27 mouse cellular contexts compared by ENCODE assay signal in genomic region chr14:34516960-34517577, GRCm38 (mm10). TPM values are rescaled to one million over a fixed set of nuclear protein-coding genes. Genes with fewer than 3 reads are reported as not detected.
"Had no signal": no experiment of that assay in that cellular context is flagged by ENCODE, and none has a peak within 500 bp of the region (broad histone marks: within the 10 kb centered on the region; RNA-seq: fewer than 3 reads in every experiment).

No protein-coding gene starts in this region.

- H3K4me2 ChIP-seq: liver, embryonic 15.5 days; lung, embryonic 15.5 days; midbrain, embryonic 12.5 days; neural tube, embryonic 13.5 days; neural tube, embryonic 15.5 days; stomach, embryonic 15.5 days had no signal

- DNase-seq: liver, postnatal 0 days; lung, adult 2 months; lung, postnatal 14 days; lung, postnatal 4 days; midbrain, embryonic 14.5 days; retina, postnatal 1 day; right cerebral cortex, adult 18-20 months; right cerebral cortex, postnatal 25 days; right cerebral cortex, postnatal 4 days; thymus, adult 18-20 months; thymus, postnatal 14 days; thymus, postnatal 36 days had no signal

- H3K4me3 ChIP-seq: liver, embryonic 15.5 days; lung, embryonic 15.5 days; midbrain, embryonic 10.5 days; midbrain, embryonic 12.5 days; myocyte; neural tube, embryonic 13.5 days; neural tube, embryonic 15.5 days; stomach, embryonic 15.5 days had no signal

- H3K27me3 ChIP-seq: midbrain, embryonic 12.5 days; neural tube, embryonic 13.5 days; neural tube, embryonic 15.5 days; stomach, embryonic 15.5 days had no signal

- H3K9me3 ChIP-seq: liver, embryonic 15.5 days; lung, embryonic 15.5 days; midbrain, embryonic 12.5 days; neural tube, embryonic 13.5 days; neural tube, embryonic 15.5 days; stomach, embryonic 15.5 days had no signal

- H3K27ac ChIP-seq: liver, embryonic 15.5 days; lung, embryonic 15.5 days; midbrain, embryonic 10.5 days; midbrain, embryonic 12.5 days; neural tube, embryonic 13.5 days; neural tube, embryonic 15.5 days; stomach, embryonic 15.5 days had no signal

- H3K4me1 ChIP-seq: liver, embryonic 15.5 days; midbrain, embryonic 10.5 days; midbrain, embryonic 12.5 days; neural tube, embryonic 13.5 days; neural tube, embryonic 15.5 days had no signal

- H3K9ac ChIP-seq: liver, embryonic 15.5 days; liver, postnatal 0 days; lung, embryonic 15.5 days; midbrain, embryonic 12.5 days; neural tube, embryonic 13.5 days; neural tube, embryonic 15.5 days; stomach, embryonic 15.5 days had no signal

- ATAC-seq: liver, postnatal 0 days; lung, postnatal 0 days; midbrain, embryonic 16.5 days had no signal

- H3K36me3 ChIP-seq: liver, embryonic 15.5 days; lung, embryonic 15.5 days; midbrain, embryonic 10.5 days; midbrain, embryonic 12.5 days; neural tube, embryonic 13.5 days; neural tube, embryonic 15.5 days; stomach, embryonic 15.5 days had no signal

RNA-seq across cellular contexts. Expression of gene 9230112D13Rik, which starts 5.5 kb away (rescaled TPM):
- total RNA-seq: megakaryocyte, adult 5-6 weeks; megakaryocyte-erythroid progenitor cell, adult 5-6 weeks had no signal
- polyA plus RNA-seq: liver, embryonic 15.5 days; liver, postnatal 0 days; lung, adult 2 months; lung, embryonic 15.5 days; lung, postnatal 0 days; midbrain, embryonic 10.5 days; midbrain, embryonic 12.5 days; midbrain, embryonic 14.5 days; midbrain, embryonic 16.5 days; myocyte; neural tube, embryonic 11.5 days; neural tube, embryonic 13.5 days; neural tube, embryonic 15.5 days; spleen, adult 2 months; stomach, embryonic 15.5 days; thymus, postnatal 0 days had no signal

RNA-seq across cellular contexts. Expression of gene Bmpr1a, which starts 13.9 kb away (rescaled TPM):
- total RNA-seq: megakaryocyte-erythroid progenitor cell, adult 5-6 weeks had no signal
